Mouse (Mus musculus) stomach, postnatal 0 days (tissue): ENCODE data around the gene Kmt2a.

ENCODE experiments used
- CTCF ChIP-seq: IDR thresholded peaks from 2 replicates; pipeline ENCODE4 v1.5.1; 2016; ENCODE audit warnings: antibody characterized with exemption, low read depth, mild to moderate bottlenecking, moderate library complexity
- EP300 ChIP-seq: optimal IDR thresholded peaks from 2 replicates; pipeline ENCODE3; 2016; ENCODE audit warnings: antibody characterized with exemption

DNA sequence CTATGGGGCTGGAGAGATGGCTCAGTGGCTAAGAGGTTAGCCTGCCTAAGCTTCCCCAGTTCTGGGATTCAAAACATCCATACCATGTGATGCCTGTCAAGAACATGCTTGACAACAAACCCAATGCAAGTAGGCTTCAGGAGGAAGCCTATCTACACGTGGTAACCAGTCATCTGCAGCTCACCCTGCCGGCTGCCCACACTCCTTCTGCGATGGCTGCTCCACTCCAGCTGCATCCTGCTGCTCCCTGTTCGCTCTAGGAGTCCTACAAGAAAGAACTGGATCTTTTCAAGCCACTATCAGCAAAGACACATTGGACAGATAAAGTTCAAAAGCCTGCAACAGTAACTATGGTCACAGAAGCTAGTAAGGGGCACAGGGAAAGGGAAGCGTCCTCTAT is 63.6 kb downstream of the Kmt2a start:
- TF ChIP-seq CTCF (no peak), EP300 (no peak)
